Mouse (Mus musculus): ENCODE measurements around the gene Slc16a13. TPM values are rescaled to one million over a fixed set of nuclear protein-coding genes. Genes with fewer than 3 reads are reported as not detected.

Slc16a13 gene
- polyA plus RNA-seq, 1 experiment from 2014 or later = 4.2 TPM

- 48% methylated on average over 7 of the region's 7 CpGs for WGBS
Measured at GRCm38 (mm10) chr11:70168136-70168535, 52.7 kb downstream of the Slc16a13 start.

More at GRCm38 (mm10) chr11:70168136-70168535, 52.7 kb downstream of the Slc16a13 start:
- H3K4me2 ChIP-seq (ENCODE audit: low read depth, low read length) = no peak overlapping the region
- no peak for ATAC-seq (ENCODE audit: low read depth)
- no peaks in the 10 kb centered on the region for H3K4me1 ChIP-seq (ENCODE audit: control insufficient read depth, insufficient read depth, low read length)
- no peak overlapping the region for H3K9ac ChIP-seq (ENCODE audit: low read depth, low read length)
- H3K27ac ChIP-seq (replicated peaks; ENCODE audit: low read depth, low read length) = no peak overlapping the region
- no peaks in the 10 kb centered on the region for H3K9me3 ChIP-seq (ENCODE audit: control insufficient read depth, low read length)
- no peak overlapping the region for H3K4me3 ChIP-seq (ENCODE audit: low read depth, low read length)
- H3K36me3 ChIP-seq (ENCODE audit: control insufficient read depth, insufficient read depth, low read length) = no peaks in the 10 kb centered on the region
- no peak for DNase-seq (ENCODE audit: low spot score)
- no peaks in the 10 kb centered on the region for H3K27me3 ChIP-seq (replicated peaks; ENCODE audit: control insufficient read depth, insufficient read depth, low read length)

MicroRNA genes within 50 kb of the gene (microRNA counts, 519-probe panel; counts per million panel counts)
- microRNA mmu-miR-195 = 19.3 counts per million
- 2,196 counts per million, percentile 30 among the panel's probes with 10 or more counts for microRNA mmu-miR-497

Small RNA genes lying within 50 kb of the gene (microRNA-seq; reads per million reads assigned to microRNA genes)
- gene Mir195a (ENCODE audit: borderline number of aligned reads) (1,329 reads per million, percentile 78 among the genes with 10 or more reads in this experiment), gene Mir497 (ENCODE audit: borderline number of aligned reads) (not detected), gene Mir497b (ENCODE audit: borderline number of aligned reads) (not detected)

Other genes with a start within 250 kb of the Slc16a13 start
- 37.4 and 39.2 TPM in 2 replicates for gene Ctdnep1, start 239.9 kb downstream of the Slc16a13 start, polyA plus RNA-seq (2014; fragmentation: Nextera tagmentation; extraction: Ambion mirVana)
- 109 and 116 TPM in 2 replicates for gene Elp5, start 238.5 kb downstream of the Slc16a13 start, polyA plus RNA-seq (2014; fragmentation: Nextera tagmentation; extraction: Ambion mirVana)
- gene Gabarap, start 229.9 kb downstream of the Slc16a13 start, polyA plus RNA-seq (2014; fragmentation: Nextera tagmentation; extraction: Ambion mirVana) = 577 and 590 TPM in 2 replicates
- 47.0 and 49.3 TPM in 2 replicates for gene Phf23, start 225.3 kb downstream of the Slc16a13 start, polyA plus RNA-seq (2014; fragmentation: Nextera tagmentation; extraction: Ambion mirVana)
- gene Dvl2, start 220.5 kb downstream of the Slc16a13 start, polyA plus RNA-seq (2014; fragmentation: Nextera tagmentation; extraction: Ambion mirVana) = 30.8 and 36.2 TPM in 2 replicates
- 90.0 and 95.5 TPM in 2 replicates for gene Acadvl, start 205.7 kb downstream of the Slc16a13 start, polyA plus RNA-seq (2014; fragmentation: Nextera tagmentation; extraction: Ambion mirVana)
- gene Dlg4, start 204.1 kb downstream of the Slc16a13 start, polyA plus RNA-seq (2014; fragmentation: Nextera tagmentation; extraction: Ambion mirVana) = 7.3 and 8.4 TPM in 2 replicates
- gene Asgr1, start 167.0 kb downstream of the Slc16a13 start, polyA plus RNA-seq (2014; fragmentation: Nextera tagmentation; extraction: Ambion mirVana) = 2.0 and 2.2 TPM in 2 replicates
- 0.32 TPM in 1 of 2 replicates, not detected in the other for gene Asgr2, start 128.4 kb downstream of the Slc16a13 start, polyA plus RNA-seq (2014; fragmentation: Nextera tagmentation; extraction: Ambion mirVana)
- gene Mgl2, start 90.7 kb downstream of the Slc16a13 start, polyA plus RNA-seq (2014; fragmentation: Nextera tagmentation; extraction: Ambion mirVana) = 0.79 and 2.1 TPM in 2 replicates
- 1.5 and 2.3 TPM in 2 replicates for gene Clec10a, start 64.9 kb downstream of the Slc16a13 start, polyA plus RNA-seq (2014; fragmentation: Nextera tagmentation; extraction: Ambion mirVana)
- gene Slc16a11, start 8.3 kb downstream of the Slc16a13 start, polyA plus RNA-seq (2014; fragmentation: Nextera tagmentation; extraction: Ambion mirVana) = 2.9 and 3.0 TPM in 2 replicates
- 11.6 and 13.0 TPM in 2 replicates for gene Bcl6b, start 8.7 kb upstream of the Slc16a13 start, polyA plus RNA-seq (2014; fragmentation: Nextera tagmentation; extraction: Ambion mirVana)
- 149 and 172 TPM in 2 replicates for gene 0610010K14Rik, start 16.9 kb upstream of the Slc16a13 start, polyA plus RNA-seq (2014; fragmentation: Nextera tagmentation; extraction: Ambion mirVana)
- 9.9 and 12.2 TPM in 2 replicates for gene Gm21988, start 18.8 kb upstream of the Slc16a13 start, polyA plus RNA-seq (2014; fragmentation: Nextera tagmentation; extraction: Ambion mirVana)
- 182 and 204 TPM in 2 replicates for gene Rnasek, start 18.8 kb upstream of the Slc16a13 start, polyA plus RNA-seq (2014; fragmentation: Nextera tagmentation; extraction: Ambion mirVana)
- gene Alox12, start 34.3 kb upstream of the Slc16a13 start, polyA plus RNA-seq (2014; fragmentation: Nextera tagmentation; extraction: Ambion mirVana) = 5.8 and 6.4 TPM in 2 replicates
- gene Alox12e, start 101.6 kb upstream of the Slc16a13 start, polyA plus RNA-seq (2014; fragmentation: Nextera tagmentation; extraction: Ambion mirVana) = 1.9 and 2.1 TPM in 2 replicates
- 1.1 and 2.2 TPM in 2 replicates for gene Alox15, start 131.0 kb upstream of the Slc16a13 start, polyA plus RNA-seq (2014; fragmentation: Nextera tagmentation; extraction: Ambion mirVana)
- 29.8 and 36.2 TPM in 2 replicates for gene Pelp1, start 189.0 kb upstream of the Slc16a13 start, polyA plus RNA-seq (2014; fragmentation: Nextera tagmentation; extraction: Ambion mirVana)
- 19.0 and 24.1 TPM in 2 replicates for gene Arrb2, start 211.6 kb upstream of the Slc16a13 start, polyA plus RNA-seq (2014; fragmentation: Nextera tagmentation; extraction: Ambion mirVana)
- 37.0 and 40.6 TPM in 2 replicates for gene Med11, start 230.9 kb upstream of the Slc16a13 start, polyA plus RNA-seq (2014; fragmentation: Nextera tagmentation; extraction: Ambion mirVana)
- 0.31 and 0.85 TPM in 2 replicates for gene Zmynd15, start 238.4 kb upstream of the Slc16a13 start, polyA plus RNA-seq (2014; fragmentation: Nextera tagmentation; extraction: Ambion mirVana)
- 5.7 and 6.0 TPM in 2 replicates for gene Cxcl16, start 238.9 kb upstream of the Slc16a13 start, polyA plus RNA-seq (2014; fragmentation: Nextera tagmentation; extraction: Ambion mirVana)